In genomic region chr2:90577451-90578279, GRCm38 (mm10) we compare ENCODE assay signal across 16 mouse cellular contexts. TPM values are rescaled to one million over a fixed set of nuclear protein-coding genes. Genes with fewer than 3 reads are reported as not detected.
DNase-seq lines count a peak whose midpoint lies in the region; ATAC-seq and TF ChIP-seq lines count a peak whose summit lies in the region.
"Had no signal": no experiment of that assay in that cellular context is flagged by ENCODE, and none has a peak within 500 bp of the region (broad histone marks: within the 10 kb centered on the region; RNA-seq: fewer than 3 reads in every experiment).

No protein-coding gene starts in this region.

- H3K4me3 ChIP-seq in embryonic facial prominence, embryonic 14.5 days (ENCODE audit: low read depth, low read length), result no peak overlapping the region
- no peak overlapping the region for H3K4me3 ChIP-seq in embryonic facial prominence, embryonic 10.5 days
- H3K4me3 ChIP-seq in layer of hippocampus, adult 2 months, result peak overlapping the region; percentile 87; the same call in 1 of the 2 replicates
- H3K4me3 ChIP-seq in bone marrow, adult 2 months (replicated peaks; ENCODE audit: control insufficient read depth, low read depth, low read length), result peak overlapping the region; percentile 49
- peak overlapping the region; percentile 16 for H3K4me3 ChIP-seq in macrophage (ENCODE audit: inconsistent target)
- H3K4me3 ChIP-seq: limb, embryonic 13.5 days had no signal

- H3K4me2 ChIP-seq in embryonic facial prominence, embryonic 14.5 days (ENCODE audit: low read depth, low read length), result peak overlapping the region; percentile 98; the same call in 1 of the 2 replicates

- no peaks in the 10 kb centered on the region for H3K9me3 ChIP-seq in embryonic facial prominence, embryonic 14.5 days (ENCODE audit: control insufficient read depth, low read length)
- no peaks in the 10 kb centered on the region for H3K9me3 ChIP-seq in embryonic facial prominence, embryonic 10.5 days
- H3K9me3 ChIP-seq: embryonic facial prominence, embryonic 13.5 days; heart, embryonic 13.5 days; limb, embryonic 13.5 days; midbrain, embryonic 13.5 days had no signal

- no peaks in the 10 kb centered on the region for H3K36me3 ChIP-seq in embryonic facial prominence, embryonic 14.5 days (ENCODE audit: control insufficient read depth, insufficient read depth, low read length)
- H3K36me3 ChIP-seq in embryonic facial prominence, embryonic 10.5 days (replicated peaks), result no peaks in the 10 kb centered on the region
- H3K36me3 ChIP-seq in macrophage (ENCODE audit: inconsistent target), result no peaks in the 10 kb centered on the region
- H3K36me3 ChIP-seq: embryonic facial prominence, embryonic 13.5 days; heart, embryonic 13.5 days; limb, embryonic 13.5 days; midbrain, embryonic 13.5 days had no signal

- TF ChIP-seq POLR2A in bone marrow, adult 2 months (IDR thresholded peaks at IDR 0.05; ENCODE audit: borderline replicate concordance, control insufficient read depth, low read depth, low read length), result no peak

- peaks cover 14% of the 10 kb centered on the region; the same call in 1 of the 2 replicates for H3K4me1 ChIP-seq in embryonic facial prominence, embryonic 14.5 days (ENCODE audit: control insufficient read depth, insufficient read depth, low read length)
- peaks cover 38% of the 10 kb centered on the region for H3K4me1 ChIP-seq in embryonic facial prominence, embryonic 10.5 days
- peaks cover 9% of the 10 kb centered on the region for H3K4me1 ChIP-seq in bone marrow, adult 2 months (ENCODE audit: control insufficient read depth, insufficient read depth, low read length)

- 85% methylated on average over 7 of the region's 7 CpGs for WGBS in embryonic facial prominence, embryonic 14.5 days
- WGBS in embryonic facial prominence, embryonic 10.5 days, result 84% methylated on average over 7 of the region's 7 CpGs
- WGBS in bone marrow, adult 2 months, result 28% methylated on average over 7 of the region's 7 CpGs
- WGBS in macrophage (ENCODE audit: missing documents), result 22% methylated on average over 7 of the region's 7 CpGs

- H3K79me2 ChIP-seq in macrophage (ENCODE audit: inconsistent target), result peaks cover 58% of the 10 kb centered on the region

- no peak for DNase-seq in embryonic facial prominence, embryonic 14.5 days (ENCODE audit: low spot score)
- no peak for DNase-seq in embryonic facial prominence, embryonic 10.5 days (ENCODE audit: low spot score)
- peak in 1 of 2 experiments; percentile 8 for DNase-seq in layer of hippocampus, adult 2 months (ENCODE audit: low spot score in 2 of 2)
- DNase-seq in layer of hippocampus, postnatal 36 days, result no peak
- no peak for DNase-seq in urinary bladder, postnatal 10 days (ENCODE audit: low spot score)
- DNase-seq: adrenal gland, postnatal 14 days; B cell, adult 2 months; forebrain, postnatal 0 days; right cerebral cortex, postnatal 14 days had no signal

- no peak overlapping the region for H3K9ac ChIP-seq in embryonic facial prominence, embryonic 14.5 days (ENCODE audit: low read depth, low read length)
- H3K9ac ChIP-seq: embryonic facial prominence, embryonic 13.5 days; forebrain, postnatal 0 days; heart, embryonic 13.5 days; limb, embryonic 13.5 days; midbrain, embryonic 13.5 days had no signal

- TF ChIP-seq CTCF in layer of hippocampus, adult 2 months (conservative IDR thresholded peaks at IDR 0.05), result no peak
- TF ChIP-seq CTCF in bone marrow, adult 2 months (IDR thresholded peaks at IDR 0.05; ENCODE audit: control insufficient read depth, insufficient read depth, low read length), result no peak

- H3K27me3 ChIP-seq in embryonic facial prominence, embryonic 14.5 days (replicated peaks; ENCODE audit: control insufficient read depth, insufficient read depth, low read length), result no peaks in the 10 kb centered on the region
- H3K27me3 ChIP-seq in embryonic facial prominence, embryonic 10.5 days (replicated peaks; ENCODE audit: low read depth, poor library complexity, severe bottlenecking), result peaks cover 13% of the 10 kb centered on the region; the same call in 1 of the 2 replicates
- H3K27me3 ChIP-seq: embryonic facial prominence, embryonic 13.5 days had no signal

- ATAC-seq in embryonic facial prominence, embryonic 14.5 days (ENCODE audit: low read depth), result no peak
- ATAC-seq in inflammation-experienced regulatory T-cells, adult 6 months, result no peak
- ATAC-seq: forebrain, postnatal 0 days; midbrain, embryonic 13.5 days had no signal

- no peak overlapping the region for H3K27ac ChIP-seq in embryonic facial prominence, embryonic 14.5 days (replicated peaks; ENCODE audit: low read depth, low read length)
- H3K27ac ChIP-seq in embryonic facial prominence, embryonic 10.5 days (replicated peaks), result no peak overlapping the region
- H3K27ac ChIP-seq in layer of hippocampus, adult 2 months, result peak overlapping the region; percentile 69; the same call in 1 of the 2 replicates
- H3K27ac ChIP-seq in bone marrow, adult 2 months (ENCODE audit: control insufficient read depth, insufficient read depth, low read depth, low read length, poor library complexity), result peak overlapping the region; percentile 90
- H3K27ac ChIP-seq in macrophage, result peak overlapping the region; percentile 97
- H3K27ac ChIP-seq: embryonic facial prominence, embryonic 13.5 days; heart, embryonic 13.5 days; limb, embryonic 13.5 days; midbrain, embryonic 13.5 days had no signal

RNA-seq across cellular contexts. Expression of gene Ptprj, which starts 2.8 kb away (rescaled TPM):
- 4.1 and 4.4 TPM in 2 replicates for polyA plus RNA-seq in embryonic facial prominence, embryonic 14.5 days (2014; fragmentation: Nextera tagmentation; extraction: Ambion mirVana)
- 2.4 and 2.7 TPM in 2 replicates for polyA plus RNA-seq in embryonic facial prominence, embryonic 10.5 days (2016; fragmentation: Nextera tagmentation; extraction: Ambion mirVana)
- 100 to 1,000 TPM; 128 to 130 TPM for total RNA-seq in layer of hippocampus, adult 2 months (2021)
- total RNA-seq in layer of hippocampus, postnatal 36 days (2021), result 100 to 1,000 TPM; 114 to 131 TPM
- 16.0 and 25.1 TPM in 2 replicates for polyA plus RNA-seq in bone marrow, adult 2 months (2011; ENCODE audit: insufficient read depth, insufficient read length, low replicate concordance, missing spikeins)
- 100 to 1,000 TPM; 126 to 596 (median 231) TPM for total RNA-seq in macrophage (2018; cell fraction: chromatin; rRNA removed)
- total RNA-seq in macrophage (2018; cell fraction: cytosol; rRNA removed), result 100 to 1,000 TPM; 160 to 376 (median 210) TPM
- total RNA-seq in macrophage (2018; cell fraction: nucleus; rRNA removed), result 100 to 1,000 TPM; 188 to 661 (median 403) TPM
- 88.7 to 130 TPM (median 125 TPM) in 3 replicates for polyA plus RNA-seq in macrophage (2018)
- 1 to 10 TPM; 4.2 to 5.4 (median 4.8) TPM for polyA plus RNA-seq in inflammation-experienced regulatory T-cells, adult 6 months (2017; shearing (Covaris generic))

Comparison
In these comparisons a context has a peak if more than half of its experiments do, and no peak if none do; other contexts are left out.
1. H3K27ac ChIP-seq: peak in layer of hippocampus, adult 2 months (single experiment), bone marrow, adult 2 months (single experiment) and macrophage (single experiment); none in embryonic facial prominence, embryonic 14.5 days (single experiment) and embryonic facial prominence, embryonic 10.5 days (single experiment).
2. H3K4me3 ChIP-seq: peak in layer of hippocampus, adult 2 months (single experiment), bone marrow, adult 2 months (single experiment) and macrophage (single experiment); none in embryonic facial prominence, embryonic 14.5 days (single experiment) and embryonic facial prominence, embryonic 10.5 days (single experiment).